Mouse (Mus musculus): ENCODE results near the gene Abhd6. TPM values are rescaled to one million over a fixed set of nuclear protein-coding genes. Genes with fewer than 3 reads are reported as not detected.

Gene Abhd6
- polyA plus RNA-seq, 1 experiment from 2014 or later, result 9.9 TPM

GRCm38 (mm10) chr14:8044786-8045185, 42.1 kb downstream of the Abhd6 start:
- no peak for ATAC-seq (ENCODE audit: insufficient number of reproducible peaks, low FRiP score)
- no peak overlapping the region for H3K4me2 ChIP-seq
- no peak overlapping the region for H3K9ac ChIP-seq
- H3K4me1 ChIP-seq (replicated peaks), result no peaks in the 10 kb centered on the region
- H3K27me3 ChIP-seq (replicated peaks), result no peaks in the 10 kb centered on the region
- 73% methylated on average over 6 of the region's 6 CpGs for WGBS
- no peak overlapping the region for H3K27ac ChIP-seq (ENCODE audit: poor library complexity, severe bottlenecking)
- H3K36me3 ChIP-seq, result peaks cover 20% of the 10 kb centered on the region; the same call in 1 of the 2 replicates
- no peaks in the 10 kb centered on the region for H3K9me3 ChIP-seq (replicated peaks)
- H3K4me3 ChIP-seq, result no peak overlapping the region

- no peaks in the 10 kb centered on the region for H3K27me3 ChIP-seq (replicated peaks)
- H3K27ac ChIP-seq (ENCODE audit: poor library complexity, severe bottlenecking), result no peak overlapping the region
- no peak overlapping the region for H3K4me2 ChIP-seq
- no peaks in the 10 kb centered on the region for H3K4me1 ChIP-seq (replicated peaks)
- peaks cover 24% of the 10 kb centered on the region; the same call in 1 of the 2 replicates for H3K36me3 ChIP-seq
- 74% methylated on average over 11 of the region's 11 CpGs for WGBS
- ATAC-seq (ENCODE audit: insufficient number of reproducible peaks, low FRiP score), result no peak
- no peak overlapping the region for H3K4me3 ChIP-seq
- H3K9ac ChIP-seq, result no peak overlapping the region
- H3K9me3 ChIP-seq (replicated peaks), result no peaks in the 10 kb centered on the region
These were observed 42.6 kb downstream of the Abhd6 start for GRCm38 (mm10) chr14:8045187-8045846.

GRCm38 (mm10) chr14:8046839-8047238, 44.1 kb downstream of the Abhd6 start:
- no peak overlapping the region for H3K9ac ChIP-seq
- ATAC-seq (ENCODE audit: insufficient number of reproducible peaks, low FRiP score), result no peak
- peaks cover 24% of the 10 kb centered on the region; the same call in 1 of the 2 replicates for H3K36me3 ChIP-seq
- WGBS, result 76% methylated on average over 6 of the region's 6 CpGs
- H3K4me1 ChIP-seq (replicated peaks), result no peaks in the 10 kb centered on the region
- H3K27ac ChIP-seq (ENCODE audit: poor library complexity, severe bottlenecking), result no peak overlapping the region
- H3K4me2 ChIP-seq, result no peak overlapping the region
- no peaks in the 10 kb centered on the region for H3K9me3 ChIP-seq (replicated peaks)
- H3K27me3 ChIP-seq (replicated peaks), result no peaks in the 10 kb centered on the region
- H3K4me3 ChIP-seq, result no peak overlapping the region

- ATAC-seq (ENCODE audit: insufficient number of reproducible peaks, low FRiP score), result no peak
- Histone ChIP-seq H3K4me1 (replicated peaks) (no peaks in the 10 kb centered on the region), H3K27me3 (replicated peaks) (no peaks in the 10 kb centered on the region), H3K9ac (no peak overlapping the region), H3K9me3 (replicated peaks) (no peaks in the 10 kb centered on the region), H3K36me3 (peaks cover 31% of the 10 kb centered on the region; the same call in 1 of the 2 replicates), H3K4me3 (no peak overlapping the region), H3K27ac (ENCODE audit: poor library complexity, severe bottlenecking) (no peak overlapping the region), H3K4me2 (no peak overlapping the region)
- 83% methylated on average over 10 of the region's 10 CpGs for WGBS
These were observed 46.6 kb downstream of the Abhd6 start for GRCm38 (mm10) chr14:8049334-8049733.

GRCm38 (mm10) chr14:8051869-8052268, 49.2 kb downstream of the Abhd6 start:
- no peak overlapping the region for H3K27ac ChIP-seq (ENCODE audit: poor library complexity, severe bottlenecking)

GRCm38 (mm10) chr14:8052661-8053060, 50.0 kb downstream of the Abhd6 start:
- H3K27me3 ChIP-seq (replicated peaks), result no peaks in the 10 kb centered on the region
- H3K4me3 ChIP-seq, result no peak overlapping the region
- no peak for ATAC-seq (ENCODE audit: insufficient number of reproducible peaks, low FRiP score)
- H3K9ac ChIP-seq, result no peak overlapping the region
- H3K4me1 ChIP-seq (replicated peaks), result no peaks in the 10 kb centered on the region
- H3K27ac ChIP-seq (ENCODE audit: poor library complexity, severe bottlenecking), result no peak overlapping the region
- H3K4me2 ChIP-seq, result no peak overlapping the region
- peaks cover 27% of the 10 kb centered on the region; the same call in 1 of the 2 replicates for H3K36me3 ChIP-seq
- no peaks in the 10 kb centered on the region for H3K9me3 ChIP-seq (replicated peaks)
- 96% methylated on average over 7 of the region's 7 CpGs for WGBS

More at GRCm38 (mm10) chr14:8051869-8052268, 49.2 kb downstream of the Abhd6 start:
- Histone ChIP-seq H3K9me3 (replicated peaks) (no peaks in the 10 kb centered on the region), H3K36me3 (peaks cover 31% of the 10 kb centered on the region; the same call in 1 of the 2 replicates), H3K4me1 (replicated peaks) (no peaks in the 10 kb centered on the region), H3K9ac (no peak overlapping the region), H3K4me2 (no peak overlapping the region), H3K4me3 (no peak overlapping the region), H3K27me3 (replicated peaks) (no peaks in the 10 kb centered on the region)
- no peak for ATAC-seq (ENCODE audit: insufficient number of reproducible peaks, low FRiP score)
- 90% methylated on average over 2 of the region's 2 CpGs for WGBS

- H3K4me3 ChIP-seq, result no peak overlapping the region
- ATAC-seq (ENCODE audit: insufficient number of reproducible peaks, low FRiP score), result no peak
- no peaks in the 10 kb centered on the region for H3K4me1 ChIP-seq (replicated peaks)
- H3K36me3 ChIP-seq, result peaks cover 16% of the 10 kb centered on the region; the same call in 1 of the 2 replicates
- no peak overlapping the region for H3K9ac ChIP-seq
- no peak overlapping the region for H3K27ac ChIP-seq (ENCODE audit: poor library complexity, severe bottlenecking)
- H3K9me3 ChIP-seq (replicated peaks), result no peaks in the 10 kb centered on the region
- WGBS, result 36% methylated on average over 17 of the region's 17 CpGs
- H3K4me2 ChIP-seq, result no peak overlapping the region
- H3K27me3 ChIP-seq (replicated peaks), result no peaks in the 10 kb centered on the region
These were observed 51.8 kb downstream of the Abhd6 start for GRCm38 (mm10) chr14:8054310-8055102.

- Histone ChIP-seq H3K9me3 (replicated peaks) (no peaks in the 10 kb centered on the region), H3K4me1 (replicated peaks) (no peaks in the 10 kb centered on the region), H3K36me3 (peaks cover 12% of the 10 kb centered on the region; the same call in 1 of the 2 replicates), H3K9ac (no peak overlapping the region), H3K27me3 (replicated peaks) (no peaks in the 10 kb centered on the region), H3K4me3 (no peak overlapping the region), H3K4me2 (no peak overlapping the region), H3K27ac (ENCODE audit: poor library complexity, severe bottlenecking) (no peak overlapping the region)
- ATAC-seq (ENCODE audit: insufficient number of reproducible peaks, low FRiP score), result no peak
- WGBS, result 86% methylated on average over 5 of the region's 5 CpGs
These were observed 53.4 kb downstream of the Abhd6 start for GRCm38 (mm10) chr14:8056076-8056475.

GRCm38 (mm10) chr14:8059938-8060337, 57.2 kb downstream of the Abhd6 start:
- no peaks in the 10 kb centered on the region for H3K9me3 ChIP-seq (replicated peaks)
- no peak overlapping the region for H3K4me3 ChIP-seq
- H3K27me3 ChIP-seq (replicated peaks), result no peaks in the 10 kb centered on the region
- no peak for ATAC-seq (ENCODE audit: insufficient number of reproducible peaks, low FRiP score)
- 87% methylated on average over 7 of the region's 7 CpGs for WGBS
- no peak overlapping the region for H3K4me2 ChIP-seq
- H3K9ac ChIP-seq, result no peak overlapping the region
- peaks cover 6% of the 10 kb centered on the region for H3K4me1 ChIP-seq (replicated peaks)
- no peak overlapping the region for H3K27ac ChIP-seq (ENCODE audit: poor library complexity, severe bottlenecking)
- H3K36me3 ChIP-seq, result peaks cover 5% of the 10 kb centered on the region; the same call in 1 of the 2 replicates

- H3K36me3 ChIP-seq, result no peaks in the 10 kb centered on the region
- no peak for ATAC-seq (ENCODE audit: insufficient number of reproducible peaks, low FRiP score)
- no peaks in the 10 kb centered on the region for H3K27me3 ChIP-seq (replicated peaks)
- no peak overlapping the region for H3K9ac ChIP-seq
- no peaks in the 10 kb centered on the region for H3K9me3 ChIP-seq (replicated peaks)
- no peak overlapping the region for H3K4me2 ChIP-seq
- no peak overlapping the region for H3K27ac ChIP-seq (ENCODE audit: poor library complexity, severe bottlenecking)
- no peak overlapping the region for H3K4me3 ChIP-seq
- WGBS, result 39% methylated on average over 3 of the region's 3 CpGs
- peaks cover 6% of the 10 kb centered on the region for H3K4me1 ChIP-seq (replicated peaks)
These were observed 59.4 kb downstream of the Abhd6 start for GRCm38 (mm10) chr14:8062076-8062475.

- H3K4me1 ChIP-seq (replicated peaks), result peaks cover 6% of the 10 kb centered on the region
- no peak for ATAC-seq (ENCODE audit: insufficient number of reproducible peaks, low FRiP score)
- no peaks in the 10 kb centered on the region for H3K9me3 ChIP-seq (replicated peaks)
- no peak overlapping the region for H3K9ac ChIP-seq
- no peak overlapping the region for H3K4me3 ChIP-seq
- H3K36me3 ChIP-seq, result no peaks in the 10 kb centered on the region
- H3K27me3 ChIP-seq (replicated peaks), result no peaks in the 10 kb centered on the region
- 61% methylated on average over 3 of the region's 3 CpGs for WGBS
- H3K27ac ChIP-seq (ENCODE audit: poor library complexity, severe bottlenecking), result no peak overlapping the region
- no peak overlapping the region for H3K4me2 ChIP-seq
These were observed 60.0 kb downstream of the Abhd6 start for GRCm38 (mm10) chr14:8062537-8063301.
